ENCODE assay signal across 8 mouse cellular contexts in the genomic region with DNA sequence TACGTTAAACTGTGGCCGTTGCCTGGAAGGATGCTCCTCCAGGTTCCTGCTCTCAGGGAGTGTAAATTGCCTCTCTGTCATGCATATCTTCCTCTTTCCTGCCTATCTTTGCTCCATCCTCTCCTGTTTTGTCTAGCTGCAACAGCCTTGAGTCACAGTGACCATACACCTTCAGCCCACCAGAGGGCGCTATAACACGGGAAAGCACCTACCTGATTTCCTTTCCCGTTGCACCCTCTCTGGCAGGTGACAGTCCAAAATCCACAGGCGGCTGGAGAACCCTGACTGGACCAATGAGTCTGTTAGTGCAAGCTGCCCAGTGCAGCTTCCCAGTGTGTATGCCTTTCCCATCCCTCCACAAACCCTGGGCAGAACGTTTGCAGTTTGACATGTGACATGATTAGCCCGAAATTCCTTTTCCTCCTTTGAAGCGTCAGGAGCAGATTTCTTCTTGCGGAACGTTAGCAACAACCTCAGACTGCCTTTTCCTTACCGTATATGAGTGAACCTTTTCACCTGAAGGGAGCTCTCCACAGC. TPM values are rescaled to one million over a fixed set of nuclear protein-coding genes. Genes with fewer than 3 reads are reported as not detected.
DNase-seq lines count a peak whose midpoint lies in the region; ATAC-seq lines count a peak whose summit lies in the region.

No protein-coding gene starts in this region.

- H3K36me3 ChIP-seq in hindbrain, embryonic 10.5 days, result no peaks in the 10 kb centered on the region
- H3K36me3 ChIP-seq in hindbrain, embryonic 12.5 days, result no peaks in the 10 kb centered on the region
- no peaks in the 10 kb centered on the region for H3K36me3 ChIP-seq in midbrain, embryonic 14.5 days (ENCODE audit: control insufficient read depth, insufficient read depth, low read length)

- no peak overlapping the region for H3K4me3 ChIP-seq in hindbrain, embryonic 10.5 days
- H3K4me3 ChIP-seq in hindbrain, embryonic 12.5 days, result no peak overlapping the region
- no peak overlapping the region for H3K4me3 ChIP-seq in midbrain, embryonic 14.5 days (replicated peaks; ENCODE audit: low read depth, low read length)

- H3K27ac ChIP-seq in hindbrain, embryonic 10.5 days, result no peak overlapping the region
- H3K27ac ChIP-seq in hindbrain, embryonic 12.5 days, result no peak overlapping the region
- H3K27ac ChIP-seq in midbrain, embryonic 14.5 days (replicated peaks; ENCODE audit: low read depth, low read length), result no peak overlapping the region

- no peaks in the 10 kb centered on the region for H3K9me3 ChIP-seq in hindbrain, embryonic 10.5 days
- H3K9me3 ChIP-seq in hindbrain, embryonic 12.5 days (replicated peaks), result no peaks in the 10 kb centered on the region
- H3K9me3 ChIP-seq in midbrain, embryonic 14.5 days (ENCODE audit: control insufficient read depth, low read length), result no peaks in the 10 kb centered on the region

- no peak for ATAC-seq in hindbrain, embryonic 12.5 days (ENCODE audit: low FRiP score)
- 0 out of 2 replicates have a peak, but pooled peaks have one; percentile 59 for ATAC-seq in erythroid progenitor cell, adult 5-6 weeks (replicated peaks; ENCODE audit: low FRiP score, poor library complexity, severe bottlenecking)
- no peak for ATAC-seq in midbrain, embryonic 14.5 days (ENCODE audit: low FRiP score, low TSS enrichment)

- peaks cover 11% of the 10 kb centered on the region for H3K4me1 ChIP-seq in hindbrain, embryonic 10.5 days (replicated peaks)
- H3K4me1 ChIP-seq in hindbrain, embryonic 12.5 days, result no peaks in the 10 kb centered on the region
- no peaks in the 10 kb centered on the region for H3K4me1 ChIP-seq in midbrain, embryonic 14.5 days (ENCODE audit: control insufficient read depth, insufficient read depth, low read length)

- WGBS in hindbrain, embryonic 10.5 days, result 32% methylated on average over 12 of the region's 12 CpGs
- 30% methylated on average over 12 of the region's 12 CpGs for WGBS in hindbrain, embryonic 12.5 days
- WGBS in midbrain, embryonic 14.5 days, result 28% methylated on average over 12 of the region's 12 CpGs

- peak; percentile 72 for DNase-seq in hindbrain, embryonic 10.5 days (ENCODE audit: low spot score)
- peak; percentile 47 for DNase-seq in brain, embryonic 18.5 days (ENCODE audit: low read depth, low spot score)
- peak; percentile 44 for DNase-seq in heart, postnatal 25 days (ENCODE audit: low spot score)
- peak; percentile 57 for DNase-seq in left cerebral cortex, adult 11 months (ENCODE audit: low spot score)
- DNase-seq in midbrain, embryonic 14.5 days, result peak; percentile 88
- DNase-seq in spleen, postnatal 36 days (ENCODE audit: low spot score in 2 of 2), result peak; percentile 23 to 47

- H3K9ac ChIP-seq in hindbrain, embryonic 12.5 days, result no peak overlapping the region
- H3K9ac ChIP-seq in midbrain, embryonic 14.5 days (replicated peaks; ENCODE audit: low read length), result no peak overlapping the region; the same call in 1 of the 2 replicates

- H3K27me3 ChIP-seq in hindbrain, embryonic 10.5 days (ENCODE audit: insufficient read depth, poor library complexity, severe bottlenecking), result peaks cover 9% of the 10 kb centered on the region; the same call in 1 of the 2 replicates
- H3K27me3 ChIP-seq in hindbrain, embryonic 12.5 days, result peaks cover 14% of the 10 kb centered on the region
- no peaks in the 10 kb centered on the region for H3K27me3 ChIP-seq in midbrain, embryonic 14.5 days (ENCODE audit: control insufficient read depth, insufficient read depth, low read length)

- no peak overlapping the region for H3K4me2 ChIP-seq in hindbrain, embryonic 12.5 days (replicated peaks)
- H3K4me2 ChIP-seq in midbrain, embryonic 14.5 days (ENCODE audit: low read length), result 0 out of 2 replicates have a peak overlapping the region, but pooled peaks have one; percentile 10

- intact Hi-C loops in heart, postnatal 25 days (cut with DNase I), result loop anchor here (5.0 kb wide), 2 partner anchors 320 to 425 kb away; a partner anchor contains a TSS

RNA-seq across cellular contexts. Expression of a gene that starts 48.1 kb away (rescaled TPM):
- polyA plus RNA-seq in hindbrain, embryonic 10.5 days (2016; fragmentation: Nextera tagmentation; extraction: Ambion mirVana), result 0.07 and 0.16 TPM in 2 replicates
- polyA plus RNA-seq in hindbrain, embryonic 12.5 days (2016; fragmentation: Nextera tagmentation; extraction: Ambion mirVana), result 0.40 and 0.59 TPM in 2 replicates
- total RNA-seq in erythroid progenitor cell, adult 5-6 weeks (2015; ENCODE audit: low replicate concordance), result 0.72 and 2.5 TPM in 2 replicates
- 1.5 and 2.4 TPM in 2 replicates for total RNA-seq in erythroid progenitor cell, adult 5-6 weeks (2017; ENCODE audit: low replicate concordance)
- 1 to 10 TPM; 4.7 to 6.3 TPM for total RNA-seq in heart, postnatal 25 days (2021)
- polyA plus RNA-seq in midbrain, embryonic 14.5 days (2014; fragmentation: Nextera tagmentation; extraction: Ambion mirVana), result 1.6 and 3.6 TPM in 2 replicates

Comparison
In these comparisons a context has a peak if more than half of its experiments do, and no peak if none do; other contexts are left out.
1. DNase-seq: peak in every context shown above with its lines; median percentile 88 in midbrain, embryonic 14.5 days; 72 in hindbrain, embryonic 10.5 days; 57 in left cerebral cortex, adult 11 months; 47 in brain, embryonic 18.5 days; 44 in heart, postnatal 25 days; 35 in spleen, postnatal 36 days.